ENCODE assay signal across 20 mouse cellular contexts in the genomic region with DNA sequence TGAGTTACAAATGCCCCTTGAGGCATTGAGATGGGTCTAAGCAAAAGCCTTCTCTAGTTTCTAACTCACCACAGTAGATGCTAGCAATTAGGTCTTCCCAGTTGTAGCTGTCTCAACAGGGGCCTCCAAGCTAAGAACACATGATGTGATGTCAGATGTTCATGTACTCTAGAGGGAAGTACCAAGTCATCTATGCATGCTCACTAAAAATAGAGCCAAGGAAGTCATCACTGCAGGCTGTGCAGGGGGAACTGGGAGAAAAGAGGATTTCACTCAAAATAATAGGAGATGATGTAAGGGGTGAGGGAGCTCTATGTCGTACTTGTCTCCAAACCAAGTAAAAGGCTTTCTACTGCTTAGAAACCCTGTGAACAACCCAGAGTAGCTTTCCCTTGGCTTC. TPM values are rescaled to one million over a fixed set of nuclear protein-coding genes. Genes with fewer than 3 reads are reported as not detected.
DNase-seq lines count a peak whose midpoint lies in the region; ATAC-seq and TF ChIP-seq lines count a peak whose summit lies in the region.
"Had no signal": no experiment of that assay in that cellular context is flagged by ENCODE, and none has a peak within 500 bp of the region (broad histone marks: within the 10 kb centered on the region; RNA-seq: fewer than 3 reads in every experiment).

No protein-coding gene starts in this region.

- no peaks in the 10 kb centered on the region for H3K9me3 ChIP-seq in heart, embryonic 10.5 days
- no peaks in the 10 kb centered on the region for H3K9me3 ChIP-seq in kidney, embryonic 16.5 days (ENCODE audit: low read length)
- H3K9me3 ChIP-seq in lung, embryonic 16.5 days (ENCODE audit: control insufficient read depth, low read length) = no peaks in the 10 kb centered on the region
- H3K9me3 ChIP-seq: embryonic facial prominence, embryonic 15.5 days; liver, embryonic 13.5 days; megakaryocyte, embryonic 14.5 days; neural tube, embryonic 12.5 days had no signal

- peak overlapping the region; percentile 79; the same call in 1 of the 2 replicates for H3K27ac ChIP-seq in heart, embryonic 10.5 days
- H3K27ac ChIP-seq in kidney, embryonic 16.5 days (ENCODE audit: low read length) = peak overlapping the region; percentile 65
- peak overlapping the region; percentile 5; the same call in 1 of the 2 replicates for H3K27ac ChIP-seq in lung, embryonic 16.5 days (ENCODE audit: low read length)
- H3K27ac ChIP-seq: embryonic facial prominence, embryonic 15.5 days; liver, embryonic 13.5 days; neural tube, embryonic 12.5 days; stomach, postnatal 0 days had no signal

- ATAC-seq in kidney, embryonic 16.5 days (ENCODE audit: low FRiP score, low TSS enrichment) = no peak
- no peak for ATAC-seq in lung, embryonic 16.5 days (ENCODE audit: low read depth)
- ATAC-seq: activated CD4-positive, CD25-positive, alpha-beta regulatory T cell, adult 4 months; hindbrain, embryonic 16.5 days had no signal

- 78% methylated on average over 1 of the region's 1 CpGs for WGBS in heart, embryonic 10.5 days
- 84% methylated on average over 1 of the region's 1 CpGs for WGBS in kidney, embryonic 16.5 days
- 88% methylated on average over 1 of the region's 1 CpGs for WGBS in lung, embryonic 16.5 days
- WGBS in lung, adult 2 months = 82% methylated on average over 1 of the region's 1 CpGs

- no peak overlapping the region for H3K4me2 ChIP-seq in kidney, embryonic 16.5 days (replicated peaks; ENCODE audit: low read depth, low read length)
- H3K4me2 ChIP-seq in lung, embryonic 16.5 days (ENCODE audit: low read depth, low read length) = no peak overlapping the region
- H3K4me2 ChIP-seq: embryonic facial prominence, embryonic 15.5 days; liver, embryonic 13.5 days; neural tube, embryonic 12.5 days had no signal

- H3K4me3 ChIP-seq in heart, embryonic 10.5 days = no peak overlapping the region
- H3K4me3 ChIP-seq in kidney, embryonic 16.5 days (ENCODE audit: low read length) = no peak overlapping the region
- no peak overlapping the region for H3K4me3 ChIP-seq in lung, embryonic 16.5 days (ENCODE audit: low read length)
- H3K4me3 ChIP-seq in lung, adult 2 months (replicated peaks; ENCODE audit: extremely low read depth, low read depth, low read length) = no peak overlapping the region
- H3K4me3 ChIP-seq: embryonic facial prominence, embryonic 15.5 days; liver, embryonic 13.5 days; megakaryocyte, embryonic 14.5 days; neural tube, embryonic 12.5 days had no signal

- H3K4me1 ChIP-seq in heart, embryonic 10.5 days = peaks cover 57% of the 10 kb centered on the region
- H3K4me1 ChIP-seq in kidney, embryonic 16.5 days (ENCODE audit: insufficient read depth, low read length) = peaks cover 20% of the 10 kb centered on the region; the same call in 1 of the 2 replicates
- H3K4me1 ChIP-seq in lung, embryonic 16.5 days (replicated peaks; ENCODE audit: control insufficient read depth, insufficient read depth, low read length) = peaks cover 20% of the 10 kb centered on the region
- H3K4me1 ChIP-seq in lung, adult 2 months (ENCODE audit: control insufficient read depth, insufficient read depth, low read length) = peaks cover 7% of the 10 kb centered on the region; the same call in 1 of the 2 replicates
- H3K4me1 ChIP-seq: megakaryocyte, embryonic 14.5 days; neural tube, embryonic 12.5 days had no signal

- no peak for TF ChIP-seq CTCF in lung, adult 2 months (IDR thresholded peaks at IDR 0.05; ENCODE audit: insufficient read depth, low read length)

- intact Hi-C loops in heart, postnatal 10 days (cut with DNase I) = no loop called here

- no peak overlapping the region for H3K9ac ChIP-seq in kidney, embryonic 16.5 days (replicated peaks; ENCODE audit: low read length)
- no peak overlapping the region for H3K9ac ChIP-seq in lung, embryonic 16.5 days (ENCODE audit: low read length)
- H3K9ac ChIP-seq: embryonic facial prominence, embryonic 15.5 days; liver, embryonic 13.5 days; neural tube, embryonic 12.5 days had no signal

- no peaks in the 10 kb centered on the region for H3K27me3 ChIP-seq in heart, embryonic 10.5 days (ENCODE audit: insufficient read depth, poor library complexity, severe bottlenecking)
- no peaks in the 10 kb centered on the region for H3K27me3 ChIP-seq in kidney, embryonic 16.5 days (ENCODE audit: insufficient read depth, low read length)
- H3K27me3 ChIP-seq in lung, embryonic 16.5 days (ENCODE audit: control insufficient read depth, insufficient read depth, low read depth, low read length) = no peaks in the 10 kb centered on the region
- H3K27me3 ChIP-seq: embryonic facial prominence, embryonic 15.5 days; liver, embryonic 13.5 days; neural tube, embryonic 12.5 days had no signal

- H3K36me3 ChIP-seq in heart, embryonic 10.5 days = no peaks in the 10 kb centered on the region
- no peaks in the 10 kb centered on the region for H3K36me3 ChIP-seq in kidney, embryonic 16.5 days (ENCODE audit: insufficient read depth, low read length)
- H3K36me3 ChIP-seq in lung, embryonic 16.5 days (ENCODE audit: control insufficient read depth, insufficient read depth, low read length) = no peaks in the 10 kb centered on the region
- H3K36me3 ChIP-seq: embryonic facial prominence, embryonic 15.5 days; liver, embryonic 13.5 days; neural tube, embryonic 12.5 days had no signal

- no peak for DNase-seq in heart, embryonic 10.5 days (ENCODE audit: low spot score)
- no peak for DNase-seq in heart, postnatal 10 days
- no peak for DNase-seq in kidney, postnatal 25 days
- DNase-seq in lung, adult 2 months = no peak
- no peak for DNase-seq in cerebellum, adult 18-20 months
- DNase-seq in adrenal gland, postnatal 14 days = no peak
- DNase-seq: cerebellum, adult 11-12 months; kidney, adult 8-10 months; left cerebral cortex, postnatal 4 days; liver, embryonic 13.5 days; right cerebral cortex, postnatal 14 days; thymus, postnatal 25 days had no signal

- TF ChIP-seq POLR2A in lung, adult 2 months (IDR thresholded peaks at IDR 0.05; ENCODE audit: borderline replicate concordance, extremely low read depth, low read depth, low read length) = no peak

RNA-seq across cellular contexts. Expression of gene Myh10, which starts 35.8 kb away (rescaled TPM):
- 181 and 184 TPM in 2 replicates for polyA plus RNA-seq in heart, embryonic 10.5 days (2016; fragmentation: Nextera tagmentation; extraction: Ambion mirVana)
- total RNA-seq in heart, postnatal 10 days (2021) = 100 to 1,000 TPM in 1 of 2 experiments, 10 to 100 TPM in 1; 79.4 to 100 TPM
- polyA plus RNA-seq in kidney, embryonic 16.5 days (2015; fragmentation: Nextera tagmentation; extraction: Ambion mirVana) = 147 and 155 TPM in 2 replicates
- polyA plus RNA-seq in lung, embryonic 16.5 days (2015; fragmentation: Nextera tagmentation; extraction: Ambion mirVana) = 119 and 125 TPM in 2 replicates
- 103 and 123 TPM in 2 replicates for polyA plus RNA-seq in lung, adult 2 months (2012; rRNA removed)
- 34.4 and 36.0 TPM in 2 replicates for total RNA-seq in adrenal gland, postnatal 14 days (2021)

Comparison
In these comparisons a context has a peak if more than half of its experiments do, and no peak if none do; other contexts are left out.
1. H3K27ac ChIP-seq: peak in every context shown above with its lines; median percentile 79 in heart, embryonic 10.5 days; 65 in kidney, embryonic 16.5 days; 5 in lung, embryonic 16.5 days.